Mouse (Mus musculus): ENCODE results near the gene Jagn1.

Gene Jagn1

DNA sequence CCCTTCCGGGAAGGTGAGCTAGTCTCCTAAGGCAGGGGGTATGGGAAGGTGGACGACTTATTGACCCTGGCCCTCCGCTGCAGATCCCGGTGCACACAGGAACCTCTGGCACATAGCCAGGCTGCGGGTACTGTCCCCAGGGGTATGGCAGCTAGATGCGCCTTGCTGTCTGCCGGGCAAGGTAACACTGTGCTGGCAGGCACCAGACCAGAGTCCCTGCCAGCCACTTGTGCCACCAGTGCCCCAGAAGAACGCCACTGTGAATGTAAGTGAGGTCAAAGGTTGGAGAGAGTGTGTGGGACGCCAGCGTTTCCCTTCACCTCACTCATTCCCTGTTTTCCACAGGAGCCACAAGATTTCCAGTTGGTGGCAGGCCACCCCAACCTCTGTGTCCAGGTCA, 36.5 kb downstream of the Jagn1 start:
- DNase-seq = no peak

DNA sequence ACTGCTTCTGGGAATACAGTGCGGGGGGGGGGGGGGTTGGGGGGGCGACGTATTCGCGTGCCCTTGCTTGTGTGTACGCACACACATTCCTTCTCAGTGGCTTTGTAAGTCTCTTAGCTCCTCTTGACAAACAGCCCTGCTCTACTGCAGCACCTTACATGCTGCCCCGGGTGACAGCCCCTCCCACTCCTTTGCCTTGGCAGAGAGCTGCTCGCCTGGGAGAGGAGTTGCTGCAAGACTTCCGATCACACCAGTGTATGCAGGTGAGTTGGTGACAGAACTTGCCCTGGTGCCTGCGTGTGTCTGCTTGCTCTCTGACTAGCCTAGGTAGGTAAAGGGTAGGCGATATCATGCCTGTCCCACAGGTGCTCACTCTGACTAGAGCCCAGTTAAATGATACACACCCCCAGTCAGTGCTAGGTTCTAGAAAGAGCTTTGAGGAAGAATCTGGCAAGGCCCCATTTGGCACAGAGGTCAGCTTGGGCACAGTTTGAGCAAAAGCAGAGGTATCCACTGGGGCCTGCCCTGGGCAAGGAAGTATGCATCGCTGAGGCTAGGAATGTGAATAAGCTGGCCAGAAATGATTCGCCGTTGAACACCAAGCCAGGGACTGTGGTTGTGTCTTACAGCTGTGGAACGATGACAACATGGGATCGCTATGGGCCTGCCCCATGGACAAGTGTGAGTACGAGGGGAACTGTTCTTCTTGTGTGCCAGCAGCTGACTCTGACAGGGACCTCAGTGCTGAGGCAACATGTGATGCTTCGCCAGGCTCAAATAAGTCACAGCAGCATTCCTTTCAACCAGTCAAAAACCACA, 38.4 kb downstream of the Jagn1 start:
- DNase-seq = no peak

DNA sequence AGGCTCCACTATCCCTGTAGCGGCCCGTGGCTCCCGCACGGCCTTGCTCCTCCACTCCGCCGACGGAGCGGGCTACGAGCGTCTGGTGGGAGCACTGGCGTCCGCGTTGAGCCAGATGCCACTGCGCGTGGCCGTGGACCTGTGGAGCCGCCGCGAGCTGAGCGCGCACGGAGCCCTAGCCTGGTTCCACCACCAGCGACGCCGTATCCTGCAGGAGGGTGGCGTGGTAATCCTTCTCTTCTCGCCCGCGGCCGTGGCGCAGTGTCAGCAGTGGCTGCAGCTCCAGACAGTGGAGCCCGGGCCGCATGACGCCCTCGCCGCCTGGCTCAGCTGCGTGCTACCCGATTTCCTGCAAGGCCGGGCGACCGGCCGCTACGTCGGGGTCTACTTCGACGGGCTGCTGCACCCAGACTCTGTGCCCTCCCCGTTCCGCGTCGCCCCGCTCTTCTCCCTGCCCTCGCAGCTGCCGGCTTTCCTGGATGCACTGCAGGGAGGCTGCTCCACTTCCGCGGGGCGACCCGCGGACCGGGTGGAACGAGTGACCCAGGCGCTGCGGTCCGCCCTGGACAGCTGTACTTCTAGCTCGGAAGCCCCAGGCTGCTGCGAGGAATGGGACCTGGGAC, 40.2 kb downstream of the Jagn1 start:
- DNase-seq = peak; percentile 69 to 75

DNA sequence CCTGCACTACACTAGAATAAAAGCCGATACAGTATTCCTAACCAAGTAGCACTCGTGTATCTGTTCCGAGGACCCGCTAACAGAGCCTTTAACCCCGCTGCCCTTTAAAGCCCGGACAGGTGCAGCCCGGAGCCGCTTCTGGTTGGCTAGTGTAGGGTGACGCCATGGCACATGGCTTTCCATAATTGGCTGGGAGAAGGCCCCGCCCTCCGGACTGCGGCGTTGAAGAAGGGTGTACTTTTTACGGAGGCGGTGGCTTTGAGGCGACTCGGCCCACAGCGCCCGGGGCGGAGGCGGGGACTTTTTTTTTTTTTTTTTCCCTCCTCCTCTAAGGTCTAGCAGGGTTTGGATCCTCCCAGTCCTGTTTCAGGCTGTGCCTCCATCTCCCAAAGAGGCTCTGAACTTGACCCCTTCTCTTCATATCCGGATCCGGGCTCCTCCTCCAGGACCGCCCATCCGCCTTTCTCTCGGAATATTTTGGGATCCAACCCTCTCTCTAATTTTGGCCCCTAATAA, 40.8 kb downstream of the Jagn1 start, which contains the start of gene Creld1:
Creld1 (plus strand) TSS at position 198 of the 516 bp plus-strand sequence.
- peak; percentile 95 to 96 for DNase-seq

DNA sequence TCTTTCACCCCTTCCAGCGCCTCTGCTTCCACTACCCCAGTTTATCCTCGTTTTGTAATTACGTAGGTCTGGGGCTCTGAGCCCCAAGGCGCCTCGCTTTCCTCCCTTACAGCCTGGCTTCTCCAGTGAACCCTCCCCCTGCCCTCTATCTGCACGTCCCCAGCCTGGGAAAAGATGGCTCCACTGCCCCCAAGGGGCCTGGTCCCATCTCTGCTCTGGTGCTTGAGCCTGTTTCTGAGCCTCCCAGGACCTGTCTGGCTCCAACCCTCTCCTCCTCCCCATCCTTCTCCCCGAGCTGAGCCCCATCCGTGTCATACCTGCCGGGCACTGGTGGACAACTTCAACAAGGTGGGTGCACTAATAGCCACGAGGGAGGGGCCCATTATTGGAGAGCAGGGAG, 41.4 kb downstream of the Jagn1 start:
- peak; percentile 56 to 65 for DNase-seq

DNA sequence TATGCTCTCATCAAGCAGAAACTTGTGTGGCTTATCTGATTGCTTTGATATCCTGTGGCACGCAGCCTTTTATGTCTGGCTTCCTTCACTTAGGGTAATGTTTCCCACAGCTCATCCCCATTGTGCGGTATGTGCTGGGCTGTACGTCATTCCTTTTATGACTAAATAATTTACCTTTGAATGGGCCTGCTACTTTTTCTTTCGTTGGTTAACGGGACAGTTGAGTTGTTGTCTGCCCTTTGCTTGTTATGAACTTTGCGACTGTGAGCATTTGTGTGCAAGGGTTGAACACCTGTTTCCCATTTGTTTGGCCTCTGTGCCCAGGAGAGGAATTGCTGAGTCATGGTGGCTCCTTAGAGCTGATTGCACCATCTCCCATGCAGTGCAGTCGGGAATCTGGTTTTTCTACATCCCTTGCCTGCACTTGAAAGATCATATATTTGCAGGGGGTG, 44.8 kb downstream of the Jagn1 start:
- DNase-seq = no peak

DNA sequence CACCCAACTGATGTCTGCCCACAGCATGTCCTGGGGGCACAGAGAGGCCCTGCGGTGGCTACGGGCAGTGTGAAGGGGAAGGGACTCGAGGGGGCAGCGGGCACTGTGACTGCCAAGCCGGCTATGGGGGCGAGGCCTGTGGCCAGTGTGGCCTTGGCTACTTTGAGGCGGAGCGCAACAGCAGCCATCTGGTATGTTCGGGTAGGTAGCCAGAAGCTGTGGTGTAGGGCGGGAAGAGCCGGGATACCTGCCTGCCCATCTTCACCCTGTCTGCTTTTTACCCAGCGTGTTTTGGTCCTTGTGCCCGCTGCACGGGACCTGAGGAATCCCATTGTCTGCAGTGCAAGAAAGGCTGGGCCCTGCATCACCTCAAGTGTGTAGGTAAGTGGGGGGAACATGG, 47.0 kb downstream of the Jagn1 start:
- no peak for DNase-seq

DNA sequence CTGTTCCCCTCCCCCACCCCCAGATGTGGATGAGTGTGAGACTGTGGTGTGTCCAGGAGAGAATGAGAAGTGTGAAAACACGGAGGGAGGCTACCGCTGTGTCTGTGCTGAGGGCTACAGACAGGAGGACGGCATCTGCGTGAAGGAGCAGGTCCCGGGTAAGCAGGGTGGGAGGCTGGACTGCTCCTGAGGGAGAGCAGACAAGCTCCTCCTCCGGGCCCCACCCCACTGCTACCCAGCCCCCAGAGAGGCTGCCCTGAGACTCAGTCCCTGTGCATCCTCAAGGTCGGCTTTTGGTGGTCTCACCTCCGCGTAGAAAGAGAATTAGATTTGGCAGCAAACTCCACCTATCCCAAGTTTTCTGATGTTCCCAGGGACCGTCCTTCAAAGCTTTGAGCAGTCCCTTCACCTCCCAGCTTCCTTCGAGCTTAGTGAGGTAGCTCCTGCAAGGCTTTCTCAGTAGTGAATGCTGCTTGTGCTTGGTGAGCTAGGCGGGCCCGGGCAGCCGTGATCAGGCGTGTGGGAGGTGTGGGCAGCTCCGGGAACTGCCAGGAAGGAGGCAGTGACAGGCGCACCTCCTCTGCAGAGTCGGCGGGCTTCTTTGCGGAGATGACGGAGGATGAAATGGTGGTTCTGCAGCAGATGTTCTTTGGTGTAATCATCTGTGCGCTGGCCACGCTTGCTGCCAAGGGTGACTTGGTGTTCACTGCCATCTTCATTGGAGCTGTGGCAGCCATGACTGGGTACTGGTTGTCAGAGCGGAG, 49.9 kb downstream of the Jagn1 start:
- DNase-seq = no peak

DNA sequence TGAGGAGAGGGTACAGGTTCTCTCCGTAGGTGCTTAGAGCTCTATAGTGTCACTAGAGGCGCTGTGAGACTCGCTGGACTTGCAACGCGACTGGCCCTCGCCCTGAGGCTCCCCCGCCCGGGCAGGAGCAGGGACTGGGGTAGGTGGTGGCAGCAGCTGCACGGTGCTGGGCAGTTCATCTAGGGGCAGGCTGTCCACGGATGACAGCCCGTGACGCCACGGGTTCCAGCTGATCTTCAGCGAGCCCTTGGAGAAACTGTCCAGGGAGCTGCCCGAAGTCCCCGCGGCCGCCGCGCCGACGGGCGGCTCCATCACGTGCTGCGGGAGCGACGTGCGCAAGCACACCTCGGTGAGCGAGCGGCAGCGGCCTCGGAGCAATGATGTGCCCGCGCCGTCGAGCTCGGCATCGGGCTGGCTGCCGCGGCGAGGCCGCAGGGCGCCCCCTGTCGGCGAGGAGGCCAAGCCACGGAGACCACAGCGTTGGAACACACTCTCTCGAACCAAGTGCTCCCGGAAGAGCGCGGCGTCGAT, 52.0 kb downstream of the Jagn1 start:
- DNase-seq = peak; percentile 78 to 86

DNA sequence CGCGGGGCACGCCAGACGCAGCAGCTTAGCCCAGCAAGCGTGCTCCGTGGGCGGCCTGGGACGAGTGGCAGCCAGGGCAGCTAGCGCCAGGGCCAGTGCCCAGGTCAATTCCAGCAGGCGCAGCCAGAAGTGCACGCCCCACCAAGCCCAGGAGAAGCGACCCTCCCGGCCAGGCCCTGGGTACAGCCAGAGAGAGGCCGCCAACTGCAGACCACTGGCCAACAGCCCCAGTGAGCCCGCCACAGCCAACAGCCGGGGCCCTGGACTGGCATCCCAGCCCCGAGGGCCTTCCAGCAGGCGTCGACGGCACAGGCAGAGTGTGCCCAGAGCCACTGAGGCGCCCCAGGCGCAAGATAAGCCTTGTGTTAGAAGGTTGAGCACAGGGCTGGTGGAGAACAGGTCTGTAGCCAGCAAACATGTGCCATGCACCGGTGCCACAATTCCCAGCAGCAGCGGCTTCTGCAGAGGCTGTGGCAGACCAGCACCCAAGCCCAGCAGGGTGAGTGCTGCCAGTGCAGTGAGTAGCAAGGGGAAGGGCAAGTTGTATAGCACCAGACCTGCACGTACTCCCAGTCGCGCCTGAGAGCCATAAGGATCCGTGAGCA, 52.8 kb downstream of the Jagn1 start:
- peak in 1 of 2 experiments; percentile 52 for DNase-seq

All from cerebellum, postnatal 14 days (tissue).